Mouse (Mus musculus) liver, embryonic 15.5 days (tissue): ENCODE results near the gene Zkscan4. TPM values are rescaled to one million over a fixed set of nuclear protein-coding genes. Genes with fewer than 3 reads are reported as not detected.

Source experiments
- ATAC-seq: fragments of 200-750 bp; cut with Nextera tagmentation; 2 replicates; pipeline ENCODE4 v1.8.0; 2017; ENCODE audit warnings: moderate number of reproducible peaks, mild to moderate bottlenecking, moderate library complexity; ENCODE audit not compliant: insufficient read depth
- H3K27ac ChIP-seq: fragments of 300-500 bp; sonication (generic); replicated peaks from 2 replicates; pipeline ENCODE4 v1.5.1; 2015; ENCODE audit warnings: mild to moderate bottlenecking, inconsistent platforms
- H3K27me3 ChIP-seq: fragments of 300-500 bp; sonication (generic); 2 replicates; pipeline ENCODE4 v1.6.1; 2015; ENCODE audit warnings: mild to moderate bottlenecking, inconsistent platforms
- H3K36me3 ChIP-seq: fragments of 300-500 bp; sonication (generic); replicated peaks from 2 replicates; pipeline ENCODE4 v1.6.1; 2015; ENCODE audit warnings: moderate library complexity, mild to moderate bottlenecking, inconsistent platforms
- H3K4me1 ChIP-seq: fragments of 300-500 bp; sonication (generic); replicated peaks from 2 replicates; pipeline ENCODE4 v1.6.1; 2015; ENCODE audit warnings: inconsistent platforms
- H3K4me2 ChIP-seq: fragments of 300-500 bp; sonication (generic); 2 replicates; pipeline ENCODE4 v1.6.1; 2015; ENCODE audit warnings: moderate library complexity, mild to moderate bottlenecking, inconsistent platforms
- H3K4me3 ChIP-seq: fragments of 300-500 bp; sonication (generic); replicated peaks from 2 replicates; pipeline ENCODE4 v1.5.1; 2015; ENCODE audit warnings: mild to moderate bottlenecking, inconsistent platforms
- H3K9ac ChIP-seq: fragments of 300-500 bp; sonication (generic); 2 replicates; pipeline ENCODE4 v1.6.1; 2015; ENCODE audit warnings: moderate library complexity, mild to moderate bottlenecking, inconsistent platforms
- H3K9me3 ChIP-seq: fragments of 300-500 bp; sonication (generic); replicated peaks from 2 replicates; pipeline ENCODE4 v1.6.1; 2016; ENCODE audit warnings: inconsistent platforms
- WGBS: fragments of 180-500 bp; shearing (Covaris S2); methylation state at CpG from one replicate; pipeline ENCODE4 v1.1.7; 2015; ENCODE audit warnings: mixed read lengths; ENCODE audit not compliant: insufficient replicate concordance; 5-methylcytosine and 5-hydroxymethylcytosine counted together
- microRNA counts: library from miRNA; unstranded; fragments of <30 nt; microRNA quantifications from one replicate; lab custom pipeline; 2016
- microRNA-seq: library from miRNA; unstranded; fragments of <30 nt; microRNA quantifications from one replicate; pipeline ENCODE4, GENCODE M21; 2016
- polyA plus RNA-seq: library from polyadenylated mRNA; unstranded; fragments of >200 nt; fragmentation: Nextera tagmentation; extraction: Ambion mirVana; gene quantifications from 2 replicates; pipeline ENCODE4 v1.2.1, GENCODE M21; 2015

The Zkscan4 gene
- polyA plus RNA-seq, 1 experiment from 2014 or later: 0.31 TPM

DNA sequence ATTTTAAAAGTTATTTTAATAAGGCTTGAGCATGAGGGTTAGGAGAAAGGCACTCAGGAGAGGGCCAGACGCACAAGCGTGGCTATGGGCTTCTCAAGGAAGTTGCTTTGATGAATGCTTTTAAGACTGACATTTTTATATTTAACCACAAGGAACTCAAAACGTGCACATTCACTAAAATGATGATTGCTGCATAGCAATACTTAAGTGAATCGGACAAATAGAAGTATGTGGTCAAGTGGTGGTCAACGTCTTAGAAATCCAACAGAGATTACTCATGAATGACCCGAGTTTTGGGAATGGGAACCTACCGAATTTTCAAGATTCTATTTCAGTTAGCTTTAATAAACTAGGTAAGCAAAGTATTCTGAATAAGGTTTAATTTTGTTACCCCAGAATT lies 51.4 kb downstream of the Zkscan4 start:
- Histone ChIP-seq H3K9me3 (no peaks in the 10 kb centered on the region), H3K27me3 (no peaks in the 10 kb centered on the region), H3K36me3 (peaks cover 14% of the 10 kb centered on the region), H3K4me2 (peak overlapping the region; percentile 54), H3K4me1 (0 out of 2 replicates have a peak, but pooled peaks cover 2% of the 10 kb centered on the region), H3K9ac (no peak overlapping the region), H3K27ac (no peak overlapping the region), H3K4me3 (peak overlapping the region; percentile 74)
- 32% methylated on average over 7 of the region's 7 CpGs for WGBS
- ATAC-seq: no peak

DNA sequence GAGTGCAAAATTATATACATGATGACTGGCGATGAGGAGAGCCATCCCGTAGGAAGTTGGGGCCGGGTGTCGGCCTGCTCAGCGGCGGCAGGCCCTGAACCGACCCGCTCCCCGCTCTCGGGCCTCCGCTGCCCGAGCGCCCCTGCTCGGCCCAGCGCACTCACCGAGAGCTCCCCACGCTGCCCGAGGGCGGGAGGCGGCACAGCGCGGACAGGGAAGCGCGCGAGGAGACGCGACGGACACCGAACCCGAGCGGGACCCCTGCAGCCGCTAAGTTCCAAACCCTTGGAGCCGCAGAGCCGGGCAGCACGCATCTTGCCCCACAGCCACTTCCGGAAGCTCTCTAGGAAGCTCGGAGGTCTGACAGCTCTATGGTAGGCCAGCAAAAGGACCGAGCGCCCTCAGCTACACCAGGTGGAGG lies 52.1 kb downstream of the Zkscan4 start, which contains the start of gene Zkscan8:
Gene Zkscan8 (minus strand): TSS at position 340 of the 421 bp plus-strand sequence.
- Histone ChIP-seq H3K27ac (peak within 1 kb of the TSS; percentile 82), H3K4me3 (peak within 1 kb of the TSS; percentile 74), H3K9ac (peak within 1 kb of the TSS; percentile 88), H3K9me3 (no peaks in the 10 kb centered on the region), H3K27me3 (no peaks in the 10 kb centered on the region), H3K4me1 (0 out of 2 replicates have a peak, but pooled peaks cover 2% of the 10 kb centered on the region), H3K36me3 (peaks cover 9% of the 10 kb centered on the region), H3K4me2 (peak within 1 kb of the TSS; percentile 72)
- peak; percentile 96 for ATAC-seq
- 0% methylated on average over 39 of the region's 39 CpGs for WGBS

MicroRNAs encoded within 50 kb of the gene (microRNA counts, 519-probe panel; counts per million panel counts)
- 3,771 counts per million, percentile 77 among the panel's probes with 10 or more counts for microRNA mmu-miR-1896 (lab: Ali Mortazavi, UCI)

Small RNAs within 50 kb of the gene (microRNA-seq; reads per million reads assigned to microRNA genes)
- not detected for gene Mir1896

Other genes with a start within 250 kb of the Zkscan4 start
- gene Gpx5, start 186.2 kb upstream of the Zkscan4 start, polyA plus RNA-seq: not detected in 2 replicates
- gene Gpx6, start 166.8 kb upstream of the Zkscan4 start, polyA plus RNA-seq: not detected in 2 replicates
- not detected in 2 replicates for gene Olfr1367, start 132.0 kb upstream of the Zkscan4 start, polyA plus RNA-seq
- 3.0 and 3.1 TPM in 2 replicates for gene Zscan12, start 116.1 kb upstream of the Zkscan4 start, polyA plus RNA-seq
- 28.9 and 32.1 TPM in 2 replicates for gene Zkscan3, start 76.2 kb upstream of the Zkscan4 start, polyA plus RNA-seq
- 1.0 and 1.2 TPM in 2 replicates for gene Pgbd1, start 37.8 kb upstream of the Zkscan4 start, polyA plus RNA-seq
- 9.6 and 11.0 TPM in 2 replicates for gene Zscan26, start 25.2 kb upstream of the Zkscan4 start, polyA plus RNA-seq
- 0.66 and 0.94 TPM in 2 replicates for gene Nkapl, start 10.4 kb upstream of the Zkscan4 start, polyA plus RNA-seq
- gene Gm10065, start 534 bp downstream of the Zkscan4 start, polyA plus RNA-seq: not detected in 2 replicates
- gene AK157302, start 16.3 kb downstream of the Zkscan4 start, polyA plus RNA-seq: 0.59 and 0.71 TPM in 2 replicates
- 4.8 and 7.3 TPM in 2 replicates for gene Gm11273, start 22.5 kb downstream of the Zkscan4 start, polyA plus RNA-seq
- gene Zkscan8, start 52.2 kb downstream of the Zkscan4 start, polyA plus RNA-seq: 1.1 and 1.2 TPM in 2 replicates
- gene Olfr1366, start 63.9 kb downstream of the Zkscan4 start, polyA plus RNA-seq: not detected in 2 replicates
- not detected in 2 replicates for gene Olfr1535, start 81.0 kb downstream of the Zkscan4 start, polyA plus RNA-seq
- not detected in 2 replicates for gene Olfr1364, start 102.9 kb downstream of the Zkscan4 start, polyA plus RNA-seq
- gene Olfr1362, start 135.1 kb downstream of the Zkscan4 start, polyA plus RNA-seq: not detected in 2 replicates
- not detected in 2 replicates for gene Olfr11, start 163.6 kb downstream of the Zkscan4 start, polyA plus RNA-seq
- not detected in 2 replicates for gene Olfr1361, start 184.5 kb downstream of the Zkscan4 start, polyA plus RNA-seq
- gene Olfr1360, start 198.5 kb downstream of the Zkscan4 start, polyA plus RNA-seq: not detected in 2 replicates
- not detected in 2 replicates for gene Olfr1359, start 219.2 kb downstream of the Zkscan4 start, polyA plus RNA-seq
- gene Hist1h2bl, start 237.2 kb downstream of the Zkscan4 start, polyA plus RNA-seq: 3.2 and 3.4 TPM in 2 replicates
- 6.7 and 19.9 TPM in 2 replicates for gene Hist1h2ai, start 237.5 kb downstream of the Zkscan4 start, polyA plus RNA-seq
- gene Hist1h3h, start 238.8 kb downstream of the Zkscan4 start, polyA plus RNA-seq: 4.3 and 10.4 TPM in 2 replicates
- 7.6 and 8.8 TPM in 2 replicates for gene Hist1h2bm, start 243.1 kb downstream of the Zkscan4 start, polyA plus RNA-seq